Mouse (Mus musculus) CH12.LX (cell line): ENCODE measurements around the gene Pdia2. TPM values are rescaled to one million over a fixed set of nuclear protein-coding genes. Genes with fewer than 3 reads are reported as not detected.

Experiments
- DNase-seq: peaks from one replicate; pipeline ENCODE4 v3.0.0-alpha.2; 2013; ENCODE audit errors: extremely low read depth
- H3K27ac ChIP-seq: 2 replicates; pipeline ENCODE4 v1.5.1; 2012; ENCODE audit warnings: low read depth, mild to moderate bottlenecking, control low read depth, moderate library complexity; ENCODE audit not compliant: insufficient read depth
- H3K27me3 ChIP-seq: replicated peaks from 2 replicates; pipeline ENCODE3; 2012; ENCODE audit warnings: inconsistent platforms
- H3K36me3 ChIP-seq, 2 experiments: replicated peaks in 1 of 2; 2 replicates each; pipeline versions ENCODE3 to v1.6.1; 2012; ENCODE audit warnings: inconsistent platforms in 1 of 2, low read length in 1 of 2, mild to moderate bottlenecking in 1 of 2, mixed read lengths in 1 of 2, moderate library complexity in 1 of 2; ENCODE audit not compliant: control insufficient read depth in 1 of 2, insufficient read depth in 1 of 2
- H3K4me1 ChIP-seq, 2 experiments: 2 replicates each; pipeline ENCODE4 v1.6.1; 2012; ENCODE audit warnings: inconsistent platforms in 1 of 2, moderate library complexity in 1 of 2; ENCODE audit not compliant: insufficient read depth in 2 of 2, control insufficient read depth in 1 of 2
- H3K4me2 ChIP-seq: 2 replicates; pipeline ENCODE4 v1.6.1; 2012; ENCODE audit warnings: low read depth, mild to moderate bottlenecking, control low read depth; ENCODE audit not compliant: poor library complexity, insufficient read depth, severe bottlenecking
- H3K4me3 ChIP-seq, 3 experiments: fragments of 150-350 bp in 1 of 3; sonication (generic) in 1 of 3; replicated peaks in 1 of 3; 2 replicates each; pipeline versions ENCODE3 to v1.5.1; 2011 to 2012; ENCODE audit warnings: low read depth in 2 of 3, low read length in 2 of 3, mild to moderate bottlenecking in 2 of 3, moderate library complexity in 2 of 3, control low read depth in 1 of 3, improper control_type of control experiment in 1 of 3, inconsistent platforms in 1 of 3, mixed read lengths in 1 of 3; ENCODE audit not compliant: poor library complexity in 1 of 3
- H3K79me2 ChIP-seq: replicated peaks from 2 replicates; pipeline ENCODE4 v1.6.1; 2012; ENCODE audit warnings: mild to moderate bottlenecking, moderate library complexity; ENCODE audit not compliant: control insufficient read depth, poor library complexity, insufficient read depth, severe bottlenecking; ENCODE audit errors: extremely low read depth
- H3K9ac ChIP-seq: 2 replicates; pipeline ENCODE4 v1.6.1; 2012; ENCODE audit warnings: low read depth, mild to moderate bottlenecking, control low read depth, moderate library complexity; ENCODE audit not compliant: insufficient read depth
- H3K9me3 ChIP-seq: replicated peaks from 2 replicates; pipeline ENCODE3; 2012; ENCODE audit warnings: low read length, inconsistent platforms, mixed read lengths
- BHLHE40 ChIP-seq: IDR thresholded peaks from 2 replicates; pipeline ENCODE4 v1.6.1; 2011; ENCODE audit warnings: mild to moderate bottlenecking, low read depth, low read length, improper control_type of control experiment
- CTCF ChIP-seq, 2 experiments: IDR thresholded peaks in 1 of 2; conservative IDR thresholded peaks in 1 of 2; 2 replicates each; pipeline ENCODE4 v1.5.1; 2011 to 2012; ENCODE audit warnings: low read depth in 2 of 2, low read length in 2 of 2, improper control_type of control experiment in 1 of 2, inconsistent platforms in 1 of 2, mild to moderate bottlenecking in 1 of 2, moderate library complexity in 1 of 2
- ELF1 ChIP-seq: IDR thresholded peaks from 2 replicates; pipeline ENCODE4 v1.6.1; 2014; ENCODE audit warnings: low read depth, mild to moderate bottlenecking, inconsistent platforms, low read length, improper control_type of control experiment
- EP300 ChIP-seq: IDR thresholded peaks from 2 replicates; pipeline ENCODE4 v1.6.1; 2011; ENCODE audit warnings: low read length, improper control_type of control experiment
- ETS1 ChIP-seq: conservative IDR thresholded peaks from 2 replicates; pipeline ENCODE4 v1.6.1; 2012; ENCODE audit warnings: low read depth, mild to moderate bottlenecking, inconsistent platforms, low read length, improper control_type of control experiment, moderate library complexity
- HCFC1 ChIP-seq: IDR thresholded peaks from 2 replicates; pipeline ENCODE4 v1.6.1; 2012; ENCODE audit warnings: low read depth, mild to moderate bottlenecking, inconsistent platforms, low read length, improper control_type of control experiment
- IRF4 ChIP-seq: IDR thresholded peaks from 2 replicates; pipeline ENCODE4 v1.6.1; 2014; ENCODE audit warnings: low read depth, mild to moderate bottlenecking, inconsistent platforms, low read length, improper control_type of control experiment
- JUND ChIP-seq: conservative IDR thresholded peaks from 2 replicates; pipeline ENCODE4 v1.6.1; 2011; ENCODE audit warnings: low read depth, low read length, improper control_type of control experiment
- KAT2A ChIP-seq: IDR thresholded peaks from 2 replicates; pipeline ENCODE4 v1.6.1; 2012; ENCODE audit warnings: low read length, improper control_type of control experiment, inconsistent platforms; ENCODE audit not compliant: insufficient replicate concordance
- MAFK ChIP-seq: IDR thresholded peaks from 2 replicates; pipeline ENCODE4 v1.6.1; 2011; ENCODE audit warnings: low read length, improper control_type of control experiment; ENCODE audit not compliant: insufficient replicate concordance
- MAX ChIP-seq: IDR thresholded peaks from 2 replicates; pipeline ENCODE4 v1.6.1; 2011; ENCODE audit warnings: low read length, improper control_type of control experiment
- NRF1 ChIP-seq: IDR thresholded peaks from 2 replicates; pipeline ENCODE4 v1.6.1; 2014; ENCODE audit warnings: low read depth, mild to moderate bottlenecking, inconsistent platforms, low read length, improper control_type of control experiment, moderate library complexity
- POLR2A ChIP-seq: IDR thresholded peaks from 2 replicates; pipeline ENCODE4 v1.6.1; 2011; ENCODE audit warnings: low read depth, mild to moderate bottlenecking, improper control_type of control experiment, low read length
- POLR2AphosphoS2 ChIP-seq: IDR thresholded peaks from 2 replicates; pipeline ENCODE4 v1.6.1; 2011; ENCODE audit warnings: low read depth, low read length, improper control_type of control experiment
- SIN3A ChIP-seq: IDR thresholded peaks from 2 replicates; pipeline ENCODE4 v1.6.1; 2012; ENCODE audit warnings: low read length, improper control_type of control experiment, inconsistent platforms
- TBP ChIP-seq: conservative IDR thresholded peaks from 2 replicates; pipeline ENCODE4 v1.6.1; 2011; ENCODE audit warnings: low read depth, low read length, improper control_type of control experiment
- TCF12 ChIP-seq: IDR thresholded peaks from 2 replicates; pipeline ENCODE4 v1.6.1; 2014; ENCODE audit warnings: low read depth, mild to moderate bottlenecking, inconsistent platforms, low read length, improper control_type of control experiment
- UBTF ChIP-seq: IDR thresholded peaks from 2 replicates; pipeline ENCODE4 v1.6.1; 2012; ENCODE audit warnings: low read depth, mild to moderate bottlenecking, inconsistent platforms, low read length, improper control_type of control experiment, moderate library complexity
- USF2 ChIP-seq: conservative IDR thresholded peaks from 2 replicates; pipeline ENCODE4 v1.6.1; 2011; ENCODE audit warnings: low read depth, low read length, improper control_type of control experiment
- ZC3H11A ChIP-seq: IDR thresholded peaks from 2 replicates; pipeline ENCODE4 v1.6.1; 2012; ENCODE audit warnings: low read depth, mild to moderate bottlenecking, inconsistent platforms, low read length, improper control_type of control experiment
- ZKSCAN1 ChIP-seq: IDR thresholded peaks from 2 replicates; pipeline ENCODE4 v1.6.1; 2012; ENCODE audit warnings: low read depth, inconsistent platforms, low read length, improper control_type of control experiment, borderline replicate concordance
- ZMIZ1 ChIP-seq: IDR thresholded peaks from 2 replicates; pipeline ENCODE4 v1.6.1; 2012; ENCODE audit warnings: low read depth, mild to moderate bottlenecking, inconsistent platforms, low read length, improper control_type of control experiment
- ZNF384 ChIP-seq: IDR thresholded peaks from 2 replicates; pipeline ENCODE4 v1.6.1; 2012; ENCODE audit warnings: low read depth, low read length, improper control_type of control experiment, inconsistent platforms
- dilution Hi-C: fragments of 300-500 bp; cut with MboI; formaldehyde crosslinking; loops from 2 replicates; pipeline ENCODE4 v1.14.3; 2020; ENCODE audit warnings: low sequenced_read_pairs; ENCODE audit not compliant: extremely low pct_unique_long_range_greater_than_20kb, extremely low pct_ligation_motif_present
- in situ Hi-C: fragments of 300-500 bp; cut with MboI; formaldehyde crosslinking; loops from 3 replicates; pipeline ENCODE4 v1.14.3; 2019; ENCODE audit warnings: low sequenced_read_pairs, low pct_ligation_motif_present, low pct_unique_long_range_greater_than_20kb, mixed read lengths
- polyA plus RNA-seq: library from polyadenylated mRNA; unstranded; fragments of >175 nt; gene quantifications from 2 replicates; pipeline ENCODE4 v1.2.1, GENCODE M21; 2012; ENCODE audit warnings: low read depth; ENCODE audit not compliant: insufficient read length
- total RNA-seq, 2 experiments: library from RNA; depleted of rRNA; stranded (reverse); fragments of 300-350 nt in 1 of 2; fragments of >200 nt in 1 of 2; gene quantifications; 2 replicates each; pipeline ENCODE4 v1.2.3; 2012 to 2014

Gene Pdia2
- total and polyA plus RNA-seq, 3 experiments: 0.38 TPM; not detected in 2

- TF ChIP-seq CTCF (conservative IDR thresholded peaks at IDR 0.05 in 1 of 2, IDR thresholded peaks at IDR 0.05 in 1 of 2; ENCODE audit: low read depth in 2 of 2, low read length in 2 of 2) (no peak), POLR2AphosphoS2 (no peak), UBTF (no peak), EP300 (no peak), HCFC1 (no peak), SIN3A (no peak), TBP (no peak), NRF1 (no peak), USF2 (no peak), ELF1 (no peak), MAX (no peak), BHLHE40 (no peak)
- Histone ChIP-seq H3K27ac (no peak overlapping the region), H3K79me2 (no peaks in the 10 kb centered on the region), H3K4me2 (no peak overlapping the region), H3K4me3 (no peak overlapping the region), H3K36me3 (peaks cover 0 to 23% of the 10 kb centered on the region in 2 experiments), H3K27me3 (peaks cover 7% of the 10 kb centered on the region), H3K9me3 (no peaks in the 10 kb centered on the region), H3K4me1 (no peaks in the 10 kb centered on the region), H3K9ac (no peak overlapping the region)
- in situ Hi-C loops: no loop called here
- DNase-seq: no peak
- dilution Hi-C loops: no loop called here
Observed at GRCm38 (mm10) chr17:26212681-26213080, 13.8 kb upstream of the Pdia2 start.

- dilution Hi-C loops: no loop called here
- H3K9me3 ChIP-seq: no peaks in the 10 kb centered on the region
- peaks cover 11% of the 10 kb centered on the region for H3K27me3 ChIP-seq
- H3K4me1 ChIP-seq: no peaks in the 10 kb centered on the region
- in situ Hi-C loops: no loop called here
- H3K36me3 ChIP-seq: peaks cover 0 to 21% of the 10 kb centered on the region in 2 experiments
- no peaks in the 10 kb centered on the region for H3K79me2 ChIP-seq
- no peak for DNase-seq
- no peak overlapping the region for H3K4me2 ChIP-seq
- no peak overlapping the region for H3K4me3 ChIP-seq
- no peak overlapping the region for H3K9ac ChIP-seq
- no peak overlapping the region for H3K27ac ChIP-seq
- no peak for TF ChIP-seq ZC3H11A
- TF ChIP-seq ZNF384: no peak
- TF ChIP-seq CTCF (conservative IDR thresholded peaks at IDR 0.05 in 1 of 2, IDR thresholded peaks at IDR 0.05 in 1 of 2; ENCODE audit: low read depth in 2 of 2, low read length in 2 of 2): no peak
- TF ChIP-seq HCFC1: no peak
- no peak for TF ChIP-seq TCF12
- TF ChIP-seq MAFK: no peak
- TF ChIP-seq IRF4: no peak
- TF ChIP-seq ETS1: no peak
- TF ChIP-seq POLR2AphosphoS2: no peak
- TF ChIP-seq JUND: no peak
- no peak for TF ChIP-seq POLR2A
- no peak for TF ChIP-seq ZKSCAN1
- no peak for TF ChIP-seq KAT2A
- no peak for TF ChIP-seq ZMIZ1
Observed at GRCm38 (mm10) chr17:26212241-26212640, 13.4 kb upstream of the Pdia2 start.
